Mouse (Mus musculus) liver, embryonic 11.5 days (tissue): ENCODE measurements at regions not wholly inside any gene's neighbourhood (a gene's known extent, or its start where the extent isn't known, plus 50 kb on each side); places are given as distances from the start of the nearest gene placed in this dataset.

ENCODE experiments used
- ATAC-seq: fragments of 200-750 bp; cut with Nextera tagmentation; replicated peaks from 2 replicates; pipeline ENCODE4 v1.8.0; 2017; ENCODE audit warnings: moderate number of reproducible peaks, mild to moderate bottlenecking, moderate TSS enrichment, moderate library complexity; ENCODE audit not compliant: low FRiP score
- DNase-seq: peaks from one replicate; pipeline ENCODE4 v3.0.0-alpha.2; 2017; ENCODE audit warnings: low spot score
- H3K27ac ChIP-seq: fragments of 300-500 bp; sonication (generic); 2 replicates; pipeline ENCODE4 v1.5.1; 2014; ENCODE audit warnings: mild to moderate bottlenecking, low read depth, low read length, control low read depth
- H3K27me3 ChIP-seq: fragments of 300-500 bp; sonication (generic); replicated peaks from 2 replicates; pipeline ENCODE4 v1.6.1; 2014; ENCODE audit warnings: low read length, mixed read lengths; ENCODE audit not compliant: control insufficient read depth, insufficient read depth
- H3K36me3 ChIP-seq: fragments of 300-500 bp; sonication (generic); 2 replicates; pipeline ENCODE4 v1.6.1; 2014; ENCODE audit warnings: mild to moderate bottlenecking, low read length, moderate library complexity, mixed read lengths; ENCODE audit not compliant: control insufficient read depth, insufficient read depth
- H3K4me1 ChIP-seq: fragments of 300-500 bp; sonication (generic); replicated peaks from 2 replicates; pipeline ENCODE4 v1.6.1; 2014; ENCODE audit warnings: low read length, mixed read lengths; ENCODE audit not compliant: control insufficient read depth, insufficient read depth
- H3K4me2 ChIP-seq: fragments of 300-500 bp; sonication (generic); 2 replicates; pipeline ENCODE4 v1.6.1; 2014; ENCODE audit warnings: mild to moderate bottlenecking, control low read depth, moderate library complexity
- H3K4me3 ChIP-seq: fragments of 300-500 bp; sonication (generic); 2 replicates; pipeline ENCODE4 v1.5.1; 2014; ENCODE audit warnings: low read depth, low read length, control low read depth
- H3K9ac ChIP-seq: fragments of 300-500 bp; sonication (generic); 2 replicates; pipeline ENCODE4 v1.6.1; 2014; ENCODE audit warnings: low read depth, low read length, control low read depth
- H3K9me3 ChIP-seq: fragments of 300-500 bp; sonication (generic); 2 replicates; pipeline ENCODE4 v1.6.1; 2016; ENCODE audit warnings: low read length, inconsistent platforms, mixed read lengths; ENCODE audit not compliant: control insufficient read depth
- WGBS: fragments of 180-500 bp; shearing (Covaris S2); extraction: QIAGEN DNeasy Blood & Tissue Kit; methylation state at CpG from one replicate; pipeline ENCODE4 v1.1.7; 2014; 5-methylcytosine and 5-hydroxymethylcytosine counted together

- peak; percentile 77 for ATAC-seq
- Histone ChIP-seq H3K27ac (no peak overlapping the region), H3K9me3 (no peaks in the 10 kb centered on the region), H3K36me3 (no peaks in the 10 kb centered on the region), H3K27me3 (no peaks in the 10 kb centered on the region), H3K9ac (no peak overlapping the region), H3K4me1 (peaks cover 5% of the 10 kb centered on the region; the same call in 1 of the 2 replicates), H3K4me3 (no peak overlapping the region), H3K4me2 (no peak overlapping the region)
- DNase-seq: no peak
- 51% methylated on average over 5 of the region's 5 CpGs for WGBS
Measured at GRCm38 (mm10) chrX:142561788-142562187, 119.4 kb upstream of the Tmem164 start.

DNA sequence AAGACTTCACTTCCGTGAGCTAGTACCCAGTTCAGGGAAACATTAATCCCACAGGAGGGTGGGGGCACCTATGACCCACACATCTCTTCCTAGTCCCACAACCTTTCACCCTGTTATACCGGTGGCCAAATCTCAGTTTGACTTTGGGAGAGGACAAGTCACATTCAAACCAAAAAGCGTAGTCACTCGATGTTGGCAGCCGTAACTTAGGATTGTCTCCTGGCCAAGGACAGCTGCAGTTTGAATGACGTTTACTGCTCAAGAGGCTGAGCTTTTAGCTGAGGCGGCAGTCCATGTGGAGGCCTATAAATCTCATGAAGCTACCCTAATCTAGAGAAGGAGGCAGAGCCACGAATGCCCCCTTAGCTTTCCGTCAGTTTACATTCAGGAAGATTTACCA, 117.0 kb upstream of the Tmem164 start:
- 78% methylated on average over 9 of the region's 9 CpGs for WGBS
- ATAC-seq (no peak), DNase-seq (no peak)
- no peak overlapping the region for H3K9ac ChIP-seq
- H3K36me3 ChIP-seq: no peaks in the 10 kb centered on the region
- no peak overlapping the region for H3K4me2 ChIP-seq
- H3K9me3 ChIP-seq: no peaks in the 10 kb centered on the region
- no peak overlapping the region for H3K27ac ChIP-seq
- no peak overlapping the region for H3K4me3 ChIP-seq
- H3K4me1 ChIP-seq: peaks cover 5% of the 10 kb centered on the region; the same call in 1 of the 2 replicates
- no peaks in the 10 kb centered on the region for H3K27me3 ChIP-seq

- ATAC-seq: no peak
- H3K4me2 ChIP-seq: no peak overlapping the region
- no peaks in the 10 kb centered on the region for H3K9me3 ChIP-seq
- no peak for DNase-seq
- H3K4me1 ChIP-seq: peaks cover 8% of the 10 kb centered on the region; the same call in 1 of the 2 replicates
- H3K36me3 ChIP-seq: no peaks in the 10 kb centered on the region
- no peak overlapping the region for H3K9ac ChIP-seq
- H3K27ac ChIP-seq: no peak overlapping the region
- no peaks in the 10 kb centered on the region for H3K27me3 ChIP-seq
- no peak overlapping the region for H3K4me3 ChIP-seq
Measured at GRCm38 (mm10) chrX:142571772-142572171, 109.4 kb upstream of the Tmem164 start.

GRCm38 (mm10) chrX:142574022-142574421, 107.2 kb upstream of the Tmem164 start:
- Histone ChIP-seq H3K4me3 (no peak overlapping the region), H3K9ac (no peak overlapping the region), H3K36me3 (no peaks in the 10 kb centered on the region), H3K27me3 (no peaks in the 10 kb centered on the region), H3K4me2 (no peak overlapping the region), H3K27ac (no peak overlapping the region), H3K9me3 (no peaks in the 10 kb centered on the region), H3K4me1 (peaks cover 16% of the 10 kb centered on the region)
- ATAC-seq (no peak), DNase-seq (no peak)
- WGBS: 81% methylated on average over 4 of the region's 4 CpGs

- DNase-seq (peak; percentile 37), ATAC-seq (peak; percentile 81)
- no peak overlapping the region for H3K4me3 ChIP-seq
- no peaks in the 10 kb centered on the region for H3K9me3 ChIP-seq
- peak overlapping the region; percentile 28; the same call in 1 of the 2 replicates for H3K27ac ChIP-seq
- H3K4me2 ChIP-seq: peak overlapping the region; percentile 6
- WGBS: 41% methylated on average over 10 of the region's 10 CpGs
- H3K36me3 ChIP-seq: no peaks in the 10 kb centered on the region
- no peak overlapping the region for H3K9ac ChIP-seq
- no peaks in the 10 kb centered on the region for H3K27me3 ChIP-seq
- H3K4me1 ChIP-seq: peaks cover 16% of the 10 kb centered on the region
Measured at GRCm38 (mm10) chrX:142574945-142575710, 106.1 kb upstream of the Tmem164 start.

DNA sequence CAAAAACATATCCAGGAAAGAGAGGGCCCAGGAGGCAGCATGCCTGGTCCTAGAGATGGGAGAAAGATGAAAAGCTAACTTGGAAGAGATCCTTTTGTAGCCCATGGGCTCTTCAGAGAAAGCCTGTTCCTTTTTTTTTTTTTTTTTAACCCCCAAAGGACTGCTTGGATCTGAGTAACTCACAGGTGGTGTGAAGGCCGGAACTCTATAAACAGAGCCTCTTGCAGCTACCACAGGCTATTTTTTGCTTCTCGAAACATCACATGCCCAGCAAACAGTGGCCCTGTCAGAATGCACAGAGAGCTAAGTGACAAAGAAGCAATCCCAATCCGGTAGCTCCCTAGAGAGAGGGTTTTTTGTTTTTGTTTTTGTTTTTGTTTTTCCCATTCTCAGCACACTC, 105.1 kb upstream of the Tmem164 start:
- Histone ChIP-seq H3K36me3 (no peaks in the 10 kb centered on the region), H3K4me1 (peaks cover 16% of the 10 kb centered on the region), H3K4me2 (no peak overlapping the region), H3K9ac (no peak overlapping the region), H3K27ac (no peak overlapping the region; the same call in 1 of the 2 replicates), H3K4me3 (no peak overlapping the region), H3K9me3 (no peaks in the 10 kb centered on the region), H3K27me3 (no peaks in the 10 kb centered on the region)
- DNase-seq (no peak), ATAC-seq (no peak)
- 67% methylated on average over 3 of the region's 3 CpGs for WGBS

- H3K36me3 ChIP-seq: no peaks in the 10 kb centered on the region
- DNase-seq (no peak), ATAC-seq (peak; percentile 60)
- H3K4me3 ChIP-seq: no peak overlapping the region
- H3K4me1 ChIP-seq: peaks cover 16% of the 10 kb centered on the region
- no peaks in the 10 kb centered on the region for H3K9me3 ChIP-seq
- no peak overlapping the region for H3K9ac ChIP-seq
- 36% methylated on average over 6 of the region's 6 CpGs for WGBS
- no peaks in the 10 kb centered on the region for H3K27me3 ChIP-seq
- no peak overlapping the region for H3K27ac ChIP-seq
- no peak overlapping the region for H3K4me2 ChIP-seq
Measured at GRCm38 (mm10) chrX:142577449-142578081, 103.6 kb upstream of the Tmem164 start.

GRCm38 (mm10) chrX:142585281-142585680, 95.9 kb upstream of the Tmem164 start:
- no peaks in the 10 kb centered on the region for H3K36me3 ChIP-seq
- no peak overlapping the region for H3K9ac ChIP-seq
- no peak for DNase-seq
- ATAC-seq: no peak
- H3K27ac ChIP-seq: no peak overlapping the region
- no peaks in the 10 kb centered on the region for H3K27me3 ChIP-seq
- no peaks in the 10 kb centered on the region for H3K9me3 ChIP-seq
- H3K4me1 ChIP-seq: no peaks in the 10 kb centered on the region
- 37% methylated on average over 2 of the region's 2 CpGs for WGBS
- no peak overlapping the region for H3K4me2 ChIP-seq
- no peak overlapping the region for H3K4me3 ChIP-seq

DNA sequence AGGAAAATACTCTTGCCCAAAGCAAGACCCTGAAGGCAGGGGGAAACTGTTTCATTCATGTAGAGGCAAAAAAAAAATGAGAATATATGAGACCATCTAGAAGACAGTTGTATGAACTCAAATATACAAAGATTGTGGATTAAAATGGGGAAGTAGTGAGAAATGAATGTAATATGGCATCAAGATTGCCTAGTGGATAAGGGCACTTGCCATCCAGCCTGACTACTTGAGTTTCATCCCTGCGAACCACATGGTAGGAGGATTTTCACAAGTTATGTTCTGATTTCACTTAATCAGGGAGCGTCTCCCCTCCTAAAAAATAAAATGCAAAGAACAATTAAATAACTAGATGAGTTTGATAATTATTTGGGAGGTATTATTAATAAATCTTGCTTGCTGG, 81.8 kb upstream of the Tmem164 start:
- H3K4me2 ChIP-seq: no peak overlapping the region
- H3K27me3 ChIP-seq: no peaks in the 10 kb centered on the region
- H3K9me3 ChIP-seq: no peaks in the 10 kb centered on the region
- WGBS: 88% methylated on average over 2 of the region's 2 CpGs
- no peak for ATAC-seq
- DNase-seq: no peak
- no peak overlapping the region for H3K4me3 ChIP-seq
- H3K27ac ChIP-seq: no peak overlapping the region
- no peak overlapping the region for H3K9ac ChIP-seq
- no peaks in the 10 kb centered on the region for H3K4me1 ChIP-seq
- H3K36me3 ChIP-seq: no peaks in the 10 kb centered on the region
